Mouse (Mus musculus): Measurements from ENCODE around the gene Ppp1r37.
"Not testable (repeated sequence)": the region's sequence is repeated elsewhere in the genome, so short reads cannot be mapped to it uniquely, and the experiment has no call there.

The Ppp1r37 gene

GRCm38 (mm10) chr7:19562643-19563410, at the start of gene Ppp1r37:
TSS of gene Ppp1r37 (minus strand) at chr7:19563076.
- DNase-seq (ENCODE audit: low spot score), result no peak

- no peak for DNase-seq (ENCODE audit: low spot score)
Measured at GRCm38 (mm10) chr7:19610969-19611368, 48.1 kb upstream of the Ppp1r37 start.

- DNase-seq (ENCODE audit: low spot score), result no peak
Measured at GRCm38 (mm10) chr7:19609641-19610332, 46.9 kb upstream of the Ppp1r37 start.

DNA sequence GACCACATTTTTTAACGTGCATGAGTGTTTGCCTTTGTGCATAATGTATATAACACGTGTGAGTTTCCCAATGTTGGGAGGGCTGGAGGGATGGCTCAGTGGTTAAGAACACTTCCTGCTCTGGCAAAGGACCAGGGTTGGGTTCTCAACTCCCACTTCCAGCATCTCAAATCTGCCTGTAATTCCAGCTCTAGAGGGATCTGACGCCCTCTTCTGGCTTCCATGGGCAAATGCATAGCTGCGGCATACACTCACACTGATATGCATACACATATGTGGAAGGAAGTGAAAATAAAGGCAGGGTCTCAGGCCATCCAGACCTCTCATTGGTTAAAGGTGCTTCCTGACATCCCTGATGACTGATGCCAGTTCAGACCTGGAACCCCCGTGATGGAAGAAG, 44.4 kb upstream of the Ppp1r37 start:
- DNase-seq (ENCODE audit: low spot score), result no peak

GRCm38 (mm10) chr7:19604606-19605214, 41.8 kb upstream of the Ppp1r37 start:
- DNase-seq (ENCODE audit: low spot score), result not testable (repeated sequence)

- DNase-seq (ENCODE audit: low spot score), result peak; percentile 95
Measured at GRCm38 (mm10) chr7:19603849-19604605, 41.2 kb upstream of the Ppp1r37 start, which contains the start of gene Clasrp. TSS of gene Clasrp (minus strand) at chr7:19604486.

DNA sequence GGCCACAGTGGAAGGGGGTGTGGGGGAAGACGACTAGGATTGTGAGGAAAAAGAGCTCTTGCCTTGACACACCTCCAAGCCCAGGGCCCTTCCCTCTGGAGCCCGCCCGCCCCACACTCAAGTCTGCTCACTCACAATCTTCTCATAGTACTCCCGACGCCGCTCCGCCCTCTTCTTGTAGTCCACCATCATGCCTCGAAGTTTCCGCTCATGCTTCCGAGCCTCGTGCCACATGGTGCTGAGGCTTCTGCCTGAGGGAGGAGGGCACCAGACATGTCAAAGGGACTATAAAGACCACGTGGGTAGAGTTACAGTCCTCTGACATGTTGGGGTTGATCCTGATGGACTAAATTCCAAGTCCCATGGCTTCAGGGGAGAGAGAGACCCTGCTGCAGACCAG, 40.2 kb upstream of the Ppp1r37 start:
- no peak for DNase-seq (ENCODE audit: low spot score)

GRCm38 (mm10) chr7:19600562-19600961, 37.7 kb upstream of the Ppp1r37 start:
- DNase-seq (ENCODE audit: low spot score), result no peak

DNA sequence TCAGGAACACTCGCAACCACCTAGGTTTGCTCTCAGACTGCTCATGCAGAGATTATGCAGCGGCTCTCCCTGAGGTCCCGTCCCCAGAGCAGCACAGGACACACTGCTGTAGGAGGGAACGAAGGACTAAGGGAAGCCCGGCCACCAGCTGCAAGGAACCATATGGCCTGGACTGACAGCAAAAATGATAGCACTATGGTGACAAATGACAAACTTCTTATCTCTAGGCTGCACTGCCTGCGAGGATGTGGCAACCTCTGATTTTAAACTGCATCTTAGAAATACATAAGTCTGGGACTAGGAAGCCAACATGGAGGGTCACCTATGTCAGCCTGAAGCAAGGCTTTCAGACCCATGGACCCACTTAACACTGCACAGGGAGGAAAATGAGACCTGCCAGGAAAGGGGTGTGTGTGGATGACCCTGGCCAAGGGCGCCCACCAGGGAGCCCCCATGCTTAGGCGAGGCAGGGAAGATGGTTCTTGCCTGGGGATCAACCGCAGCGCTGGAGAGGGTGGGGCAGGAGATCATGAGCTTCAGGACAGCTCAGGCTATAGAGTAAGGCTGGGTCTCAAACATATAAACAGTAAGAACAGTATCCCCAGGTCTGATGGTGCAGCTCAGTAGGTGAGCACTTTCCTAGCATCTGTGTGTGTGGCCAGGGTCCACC, 30.3 kb upstream of the Ppp1r37 start:
- DNase-seq (ENCODE audit: low spot score), result no peak

DNA sequence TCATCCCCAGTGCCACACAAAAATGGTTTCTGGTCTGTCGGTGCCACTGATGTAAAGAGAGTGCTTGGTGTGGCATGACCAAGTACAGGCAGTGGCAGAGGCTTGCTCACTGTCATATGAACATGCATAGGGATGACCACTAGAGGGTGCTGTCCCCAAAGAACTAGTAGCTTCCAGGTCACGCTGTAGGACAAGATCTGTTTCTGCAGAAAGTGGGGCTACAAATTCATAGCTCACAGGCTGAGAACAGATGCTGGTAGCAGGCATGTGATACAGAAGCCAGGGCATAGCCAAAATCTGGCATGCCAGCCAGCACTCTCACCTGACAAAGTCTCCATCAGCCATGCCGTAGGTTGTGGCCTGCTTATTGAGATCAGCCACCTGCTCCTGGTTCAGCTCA, 27.0 kb upstream of the Ppp1r37 start:
- DNase-seq (ENCODE audit: low spot score), result no peak

DNA sequence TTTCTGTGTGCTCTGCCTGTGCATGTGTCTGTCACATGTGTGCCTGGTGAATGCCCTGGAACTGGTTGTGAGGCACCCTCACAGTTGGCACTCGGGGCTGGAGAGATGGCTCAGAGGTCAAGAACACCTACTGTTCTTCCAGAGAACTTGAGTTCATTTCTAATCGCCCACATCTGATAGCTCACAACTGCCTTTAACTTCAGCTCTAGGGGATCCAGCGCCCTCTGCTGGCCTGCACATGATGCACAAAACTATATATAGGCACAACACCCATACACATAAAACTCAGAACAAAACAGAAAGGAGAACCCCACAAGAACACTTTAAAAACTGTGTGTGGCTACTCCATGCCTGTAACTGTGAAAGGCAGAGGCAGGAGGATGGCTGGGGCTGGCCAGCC, 26.3 kb upstream of the Ppp1r37 start:
- DNase-seq (ENCODE audit: low spot score), result peak; percentile 48

DNA sequence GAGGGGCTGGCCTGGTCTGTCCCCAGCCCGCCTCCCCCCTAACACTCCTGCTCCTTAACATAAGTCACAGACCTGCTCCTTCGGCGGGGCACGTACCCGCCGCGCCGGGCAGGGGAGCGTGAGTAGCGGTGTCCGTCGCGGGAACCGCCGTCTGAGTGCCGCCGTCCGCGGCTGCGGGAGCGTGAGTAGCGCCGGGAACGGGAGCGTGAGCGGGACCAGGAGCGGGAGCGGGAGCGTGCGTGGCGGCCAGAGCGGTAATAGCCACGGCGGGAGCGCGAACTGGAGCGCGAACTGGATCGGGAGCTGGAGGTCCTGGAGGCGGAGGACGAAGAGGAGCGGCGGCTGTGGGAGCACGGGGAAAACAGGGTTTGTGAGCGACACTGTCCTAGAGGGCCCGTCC, 23.4 kb upstream of the Ppp1r37 start:
- DNase-seq (ENCODE audit: low spot score), result no peak

GRCm38 (mm10) chr7:19580634-19581033, 17.8 kb upstream of the Ppp1r37 start:
- DNase-seq (ENCODE audit: low spot score), result no peak

GRCm38 (mm10) chr7:19579751-19580150, 16.9 kb upstream of the Ppp1r37 start:
- DNase-seq (ENCODE audit: low spot score), result no peak

DNA sequence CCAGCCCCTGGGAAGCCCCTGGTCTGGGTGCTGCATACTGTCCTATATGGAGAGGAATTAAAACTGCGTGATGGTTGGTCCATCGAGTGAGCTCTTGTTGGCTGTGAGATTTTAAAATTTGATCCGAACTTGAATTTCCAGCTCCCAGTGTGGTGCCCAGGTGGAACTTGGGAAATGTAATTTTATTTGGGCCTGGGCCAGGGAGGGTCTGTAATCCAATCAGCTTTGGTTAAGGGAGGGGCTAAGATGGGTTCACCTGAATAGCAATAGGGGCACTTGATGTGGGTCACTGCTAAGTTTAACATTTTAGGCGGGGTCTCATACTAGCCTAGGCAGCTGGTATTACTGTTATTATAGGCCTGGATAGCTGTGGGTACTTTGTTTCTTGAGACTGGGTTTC, 15.6 kb upstream of the Ppp1r37 start:
- no peak for DNase-seq (ENCODE audit: low spot score)

- DNase-seq (ENCODE audit: low spot score), result no peak
Measured at GRCm38 (mm10) chr7:19577877-19578414, 15.1 kb upstream of the Ppp1r37 start.

DNA sequence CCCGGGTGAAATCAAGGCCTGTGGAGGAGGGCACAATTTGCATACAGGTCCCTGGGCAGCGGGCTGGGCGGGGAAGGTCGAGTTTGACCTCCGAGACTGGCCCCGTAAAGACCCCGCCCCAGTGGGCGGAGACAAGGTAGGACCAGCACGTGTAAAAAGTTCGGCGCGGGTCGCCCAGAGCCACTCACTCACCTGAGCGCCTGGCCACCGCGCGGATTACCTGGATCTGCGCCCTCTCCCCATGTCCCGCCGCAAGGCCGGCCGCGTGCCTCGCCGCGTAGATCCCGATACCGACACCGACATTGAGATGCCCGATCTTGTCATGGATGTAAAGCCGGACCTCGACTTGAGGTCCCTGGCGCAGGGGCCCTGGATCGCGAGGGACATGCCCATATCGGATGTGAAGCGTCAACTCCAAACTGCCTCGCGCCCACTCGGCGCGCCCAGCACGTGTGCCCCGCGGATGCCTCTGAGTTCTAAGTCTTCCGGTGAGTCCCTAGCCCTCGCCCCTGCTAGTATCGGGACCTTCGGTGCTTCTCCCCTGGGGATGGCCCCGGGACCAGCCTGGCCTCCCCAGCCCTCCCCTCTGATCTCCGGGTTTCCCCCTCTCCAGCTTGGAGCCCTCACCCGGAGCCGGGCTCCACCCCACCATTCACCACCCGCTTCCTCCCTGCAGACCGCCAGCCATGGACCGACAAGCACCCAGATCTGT, 14.4 kb upstream of the Ppp1r37 start, which contains the start of the genes Zfp296 and Gemin7:
TSS of gene Zfp296 (plus strand) at position 147 of the 712 bp plus-strand sequence.
TSS of gene Gemin7 (minus strand) at position 455 of the 712 bp plus-strand sequence.
- DNase-seq (ENCODE audit: low spot score), result no peak

DNA sequence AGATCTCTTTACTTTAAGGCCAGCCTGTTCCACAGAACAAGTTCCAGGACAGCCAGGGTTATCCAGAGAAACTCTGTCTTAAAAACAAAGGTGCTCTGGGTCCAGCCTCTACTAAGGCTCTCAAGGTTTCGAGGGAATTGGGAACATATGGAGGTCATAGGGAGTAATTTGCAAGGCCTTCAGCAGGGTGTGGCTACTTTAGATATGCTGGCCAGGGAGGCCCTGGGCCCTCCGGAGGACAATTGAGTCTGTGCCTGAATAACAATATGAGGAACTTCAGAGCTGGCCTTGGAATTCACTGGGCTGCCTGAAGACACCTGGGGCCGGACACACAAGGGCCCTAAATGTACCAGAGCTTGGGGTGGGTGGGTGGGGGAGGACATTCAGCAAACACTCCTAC, 12.7 kb upstream of the Ppp1r37 start:
- DNase-seq (ENCODE audit: low spot score), result no peak

DNA sequence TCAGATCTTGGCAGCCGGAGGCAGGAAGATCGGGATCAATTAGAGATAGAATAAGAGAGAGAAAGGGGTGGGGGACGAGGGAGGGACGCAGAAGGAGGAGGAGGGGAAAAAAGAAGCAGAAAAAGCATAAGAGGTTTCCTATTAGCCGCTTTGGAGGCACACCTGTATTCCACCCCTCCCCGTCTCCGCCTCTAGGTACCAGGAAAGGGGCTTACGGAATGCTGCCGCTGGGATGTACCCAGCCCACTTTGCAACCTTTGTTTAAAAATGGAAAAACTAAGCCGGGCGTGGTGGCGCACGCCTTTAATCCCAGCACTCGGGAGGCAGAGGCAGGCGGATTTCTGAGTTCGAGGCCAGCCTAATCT, 10.9 kb upstream of the Ppp1r37 start:
- no peak for DNase-seq (ENCODE audit: low spot score)

DNA sequence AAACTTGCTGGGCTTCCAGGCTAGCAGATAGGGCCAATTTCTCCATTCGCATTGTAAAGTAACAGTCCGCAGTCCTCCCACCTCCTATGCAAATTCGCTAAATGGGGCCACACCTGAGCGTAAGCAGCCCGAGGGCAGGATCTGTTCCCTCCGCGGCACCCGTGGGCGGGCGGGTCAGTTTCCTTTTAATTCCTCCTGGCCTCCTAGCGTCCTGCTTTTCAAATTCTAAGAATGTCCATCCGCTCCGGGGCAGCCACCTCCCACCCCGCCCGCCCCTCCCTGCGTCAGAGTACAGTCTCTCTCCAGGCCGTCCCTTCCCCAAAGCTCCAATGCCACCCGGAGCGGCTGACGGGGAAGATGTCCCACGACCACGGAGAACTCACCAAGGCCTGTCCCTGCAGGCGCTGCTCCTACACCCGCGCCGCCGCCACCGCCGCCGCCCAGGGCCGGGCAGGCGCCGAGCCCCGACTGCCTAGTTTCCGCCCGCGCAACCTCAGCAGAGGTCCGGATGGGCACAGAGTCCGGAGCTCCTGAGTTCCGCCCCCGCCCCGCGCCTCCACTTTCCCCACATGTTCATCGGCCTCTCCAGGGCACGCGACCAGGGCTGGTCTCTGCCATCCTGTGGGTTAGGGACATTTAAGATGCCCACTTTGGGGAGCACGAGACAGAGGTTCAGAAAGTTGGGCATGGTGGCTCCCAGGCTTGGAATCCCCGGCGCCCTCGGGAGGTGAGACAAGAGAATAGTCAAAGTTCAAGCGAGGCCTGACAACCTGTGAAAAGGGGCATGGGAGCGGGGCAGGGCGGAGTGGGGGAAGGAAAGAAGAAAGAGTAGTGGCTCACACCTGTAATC, 10.3 kb upstream of the Ppp1r37 start:
- peak; percentile 83 for DNase-seq (ENCODE audit: low spot score)
